Mouse (Mus musculus) forebrain, embryonic 10.5 days (tissue): ENCODE data around the gene Clstn3. TPM values are rescaled to one million over a fixed set of nuclear protein-coding genes. Genes with fewer than 3 reads are reported as not detected.
"Not testable (repeated sequence)": the region's sequence is repeated elsewhere in the genome, so short reads cannot be mapped to it uniquely, and the experiment has no call there.

Source experiments
- DNase-seq: peaks from one replicate; pipeline ENCODE4 v3.0.0-alpha.2; 2017; ENCODE audit warnings: low spot score; ENCODE audit errors: extremely low spot score
- H3K27ac ChIP-seq: fragments of 300-500 bp; sonication (generic); 2 replicates; pipeline ENCODE4 v1.5.1; 2016; ENCODE audit warnings: mild to moderate bottlenecking
- H3K27me3 ChIP-seq: fragments of 300-500 bp; sonication (generic); 2 replicates; pipeline ENCODE4 v1.6.1; 2016; ENCODE audit warnings: mild to moderate bottlenecking; ENCODE audit not compliant: poor library complexity, severe bottlenecking
- H3K36me3 ChIP-seq: fragments of 300-500 bp; sonication (generic); replicated peaks from 2 replicates; pipeline ENCODE4 v1.6.1; 2016; ENCODE audit warnings: mild to moderate bottlenecking, moderate library complexity
- H3K4me1 ChIP-seq: fragments of 300-500 bp; sonication (generic); 2 replicates; pipeline ENCODE4 v1.6.1; 2016
- H3K4me3 ChIP-seq: fragments of 300-500 bp; sonication (generic); 2 replicates; pipeline ENCODE4 v1.5.1; 2016; ENCODE audit warnings: mild to moderate bottlenecking, moderate library complexity
- H3K9me3 ChIP-seq: fragments of 300-500 bp; sonication (generic); 2 replicates; pipeline ENCODE4 v1.6.1; 2016; ENCODE audit warnings: mild to moderate bottlenecking, moderate library complexity
- whole genome bisulfite sequencing: fragments of 180-500 bp; shearing (Covaris S2); methylation state at CpG from one replicate; pipeline ENCODE4 v1.1.7; 2016; 5-methylcytosine and 5-hydroxymethylcytosine counted together
- polyA plus RNA-seq: library from polyadenylated mRNA; unstranded; fragments of >200 nt; fragmentation: Nextera tagmentation; extraction: Ambion mirVana; gene quantifications from 2 replicates; pipeline ENCODE4 v1.2.1, GENCODE M21; 2016

The Clstn3 gene
- polyA plus RNA-seq, 1 experiment from 2014 or later: 10.6 TPM

- H3K4me1 ChIP-seq: peaks cover 20% of the 10 kb centered on the region
- no peak overlapping the region for H3K27ac ChIP-seq
- H3K9me3 ChIP-seq: no peaks in the 10 kb centered on the region
- H3K4me3 ChIP-seq: no peak overlapping the region
- WGBS: 90% methylated on average over 8 of the region's 8 CpGs
- DNase-seq: no peak
- H3K27me3 ChIP-seq: no peaks in the 10 kb centered on the region; the same call in 1 of the 2 replicates
- H3K36me3 ChIP-seq: no peaks in the 10 kb centered on the region
Measured at GRCm38 (mm10) chr6:124433688-124434324, 30.8 kb downstream of the Clstn3 start.

GRCm38 (mm10) chr6:124430784-124431495, 33.7 kb downstream of the Clstn3 start:
- peak overlapping the region; percentile 67 for H3K27ac ChIP-seq
- H3K9me3 ChIP-seq: no peaks in the 10 kb centered on the region
- 40% methylated on average over 8 of the region's 8 CpGs for WGBS
- no peak for DNase-seq
- no peak overlapping the region for H3K4me3 ChIP-seq
- peaks cover 20% of the 10 kb centered on the region for H3K4me1 ChIP-seq
- no peaks in the 10 kb centered on the region for H3K36me3 ChIP-seq
- H3K27me3 ChIP-seq: no peaks in the 10 kb centered on the region; the same call in 1 of the 2 replicates

GRCm38 (mm10) chr6:124430379-124430778, 34.2 kb downstream of the Clstn3 start:
- no peak for DNase-seq
- Histone ChIP-seq H3K4me3 (no peak overlapping the region), H3K27ac (no peak overlapping the region), H3K27me3 (no peaks in the 10 kb centered on the region; the same call in 1 of the 2 replicates), H3K9me3 (no peaks in the 10 kb centered on the region), H3K36me3 (no peaks in the 10 kb centered on the region), H3K4me1 (peaks cover 22% of the 10 kb centered on the region)
- 75% methylated on average over 3 of the region's 3 CpGs for WGBS

- H3K9me3 ChIP-seq: no peaks in the 10 kb centered on the region
- H3K4me3 ChIP-seq: no peak overlapping the region
- H3K4me1 ChIP-seq: peaks cover 22% of the 10 kb centered on the region
- H3K27me3 ChIP-seq: no peaks in the 10 kb centered on the region; the same call in 1 of the 2 replicates
- H3K36me3 ChIP-seq: no peaks in the 10 kb centered on the region
- 74% methylated on average over 5 of the region's 6 CpGs for WGBS
- no peak for DNase-seq
- H3K27ac ChIP-seq: no peak overlapping the region
Measured at GRCm38 (mm10) chr6:124427791-124428576, 36.6 kb downstream of the Clstn3 start.

- no peaks in the 10 kb centered on the region; the same call in 1 of the 2 replicates for H3K27me3 ChIP-seq
- DNase-seq: no peak
- WGBS: 93% methylated on average over 7 of the region's 7 CpGs
- peaks cover 22% of the 10 kb centered on the region for H3K4me1 ChIP-seq
- H3K9me3 ChIP-seq: no peaks in the 10 kb centered on the region
- no peaks in the 10 kb centered on the region for H3K36me3 ChIP-seq
- no peak overlapping the region for H3K27ac ChIP-seq
- no peak overlapping the region for H3K4me3 ChIP-seq
Measured at GRCm38 (mm10) chr6:124427289-124427688, 37.3 kb downstream of the Clstn3 start.

GRCm38 (mm10) chr6:124426604-124427003, 38.0 kb downstream of the Clstn3 start:
- H3K4me3 ChIP-seq: no peak overlapping the region
- no peaks in the 10 kb centered on the region for H3K36me3 ChIP-seq
- no peaks in the 10 kb centered on the region for H3K9me3 ChIP-seq
- H3K27ac ChIP-seq: no peak overlapping the region
- H3K27me3 ChIP-seq: no peaks in the 10 kb centered on the region; the same call in 1 of the 2 replicates
- peaks cover 18% of the 10 kb centered on the region for H3K4me1 ChIP-seq
- 81% methylated on average over 3 of the region's 3 CpGs for WGBS
- no peak for DNase-seq

GRCm38 (mm10) chr6:124425523-124425922, 39.1 kb downstream of the Clstn3 start:
- Histone ChIP-seq H3K4me3 (no peak overlapping the region), H3K4me1 (peaks cover 8% of the 10 kb centered on the region), H3K27ac (no peak overlapping the region), H3K36me3 (no peaks in the 10 kb centered on the region), H3K9me3 (no peaks in the 10 kb centered on the region), H3K27me3 (no peaks in the 10 kb centered on the region; the same call in 1 of the 2 replicates)
- no peak for DNase-seq
- whole genome bisulfite sequencing: 82% methylated on average over 6 of the region's 6 CpGs

- not testable (repeated sequence) for H3K4me1 ChIP-seq
- 67% methylated on average over 7 of the region's 7 CpGs for WGBS
Measured at GRCm38 (mm10) chr6:124425042-124425441, 39.6 kb downstream of the Clstn3 start.

GRCm38 (mm10) chr6:124424068-124424498, 40.5 kb downstream of the Clstn3 start:
- DNase-seq: no peak
- H3K36me3 ChIP-seq: no peaks in the 10 kb centered on the region
- no peaks in the 10 kb centered on the region for H3K27me3 ChIP-seq
- 69% methylated on average over 1 of the region's 1 CpGs for WGBS
- H3K9me3 ChIP-seq: no peaks in the 10 kb centered on the region
- H3K4me3 ChIP-seq: no peak overlapping the region
- peaks cover 2% of the 10 kb centered on the region; the same call in 1 of the 2 replicates for H3K4me1 ChIP-seq
- H3K27ac ChIP-seq: no peak overlapping the region

More at GRCm38 (mm10) chr6:124425042-124425441, 39.6 kb downstream of the Clstn3 start:
- H3K27ac ChIP-seq, H3K9me3 ChIP-seq, H3K36me3 ChIP-seq, DNase-seq, H3K4me3 ChIP-seq, H3K27me3 ChIP-seq: not testable (repeated sequence)

- DNase-seq: no peak
- Histone ChIP-seq H3K9me3 (no peaks in the 10 kb centered on the region), H3K27ac (no peak overlapping the region), H3K36me3 (no peaks in the 10 kb centered on the region), H3K27me3 (no peaks in the 10 kb centered on the region), H3K4me1 (peaks cover 23% of the 10 kb centered on the region), H3K4me3 (no peak overlapping the region)
- WGBS: 88% methylated on average over 3 of the region's 3 CpGs
Measured at GRCm38 (mm10) chr6:124418686-124419085, 45.9 kb downstream of the Clstn3 start.

GRCm38 (mm10) chr6:124415347-124416088, 49.1 kb downstream of the Clstn3 start:
- peak overlapping the region; percentile 95 for H3K27ac ChIP-seq
- H3K36me3 ChIP-seq: peaks cover 28% of the 10 kb centered on the region
- WGBS: 4% methylated on average over 21 of the region's 21 CpGs
- H3K4me3 ChIP-seq: peak overlapping the region; percentile 90
- H3K4me1 ChIP-seq: peaks cover 30% of the 10 kb centered on the region
- no peaks in the 10 kb centered on the region for H3K9me3 ChIP-seq
- peak; percentile 58 for DNase-seq
- no peaks in the 10 kb centered on the region for H3K27me3 ChIP-seq

GRCm38 (mm10) chr6:124414927-124415325, 49.7 kb downstream of the Clstn3 start, which contains the start of gene Pex5:
TSS of gene Pex5 (minus strand) at chr6:124415067.
- WGBS: under 1% methylated on average over 36 of the region's 36 CpGs
- DNase-seq: peak; percentile 90
- H3K4me1 ChIP-seq: peaks cover 30% of the 10 kb centered on the region

More at GRCm38 (mm10) chr6:124414927-124415325, 49.7 kb downstream of the Clstn3 start, which contains the start of gene Pex5:
- Histone ChIP-seq H3K4me3 (peak within 1 kb of the TSS; percentile 90), H3K9me3 (no peaks in the 10 kb centered on the region), H3K27me3 (no peaks in the 10 kb centered on the region), H3K27ac (peak within 1 kb of the TSS; percentile 95), H3K36me3 (peaks cover 31% of the 10 kb centered on the region)
